Mouse (Mus musculus) liver, embryonic 15.5 days (tissue): ENCODE measurements around the gene Map6. TPM values are rescaled to one million over a fixed set of nuclear protein-coding genes. Genes with fewer than 3 reads are reported as not detected.

ENCODE experiments used
- ATAC-seq: fragments of 200-750 bp; cut with Nextera tagmentation; 2 replicates; pipeline ENCODE4 v1.8.0; 2017; ENCODE audit warnings: moderate number of reproducible peaks, mild to moderate bottlenecking, moderate library complexity; ENCODE audit not compliant: insufficient read depth
- H3K27ac ChIP-seq: fragments of 300-500 bp; sonication (generic); replicated peaks from 2 replicates; pipeline ENCODE4 v1.5.1; 2015; ENCODE audit warnings: mild to moderate bottlenecking, inconsistent platforms
- H3K27me3 ChIP-seq: fragments of 300-500 bp; sonication (generic); 2 replicates; pipeline ENCODE4 v1.6.1; 2015; ENCODE audit warnings: mild to moderate bottlenecking, inconsistent platforms
- H3K36me3 ChIP-seq: fragments of 300-500 bp; sonication (generic); replicated peaks from 2 replicates; pipeline ENCODE4 v1.6.1; 2015; ENCODE audit warnings: moderate library complexity, mild to moderate bottlenecking, inconsistent platforms
- H3K4me1 ChIP-seq: fragments of 300-500 bp; sonication (generic); replicated peaks from 2 replicates; pipeline ENCODE4 v1.6.1; 2015; ENCODE audit warnings: inconsistent platforms
- H3K4me2 ChIP-seq: fragments of 300-500 bp; sonication (generic); 2 replicates; pipeline ENCODE4 v1.6.1; 2015; ENCODE audit warnings: moderate library complexity, mild to moderate bottlenecking, inconsistent platforms
- H3K4me3 ChIP-seq: fragments of 300-500 bp; sonication (generic); replicated peaks from 2 replicates; pipeline ENCODE4 v1.5.1; 2015; ENCODE audit warnings: mild to moderate bottlenecking, inconsistent platforms
- H3K9ac ChIP-seq: fragments of 300-500 bp; sonication (generic); 2 replicates; pipeline ENCODE4 v1.6.1; 2015; ENCODE audit warnings: moderate library complexity, mild to moderate bottlenecking, inconsistent platforms
- H3K9me3 ChIP-seq: fragments of 300-500 bp; sonication (generic); replicated peaks from 2 replicates; pipeline ENCODE4 v1.6.1; 2016; ENCODE audit warnings: inconsistent platforms
- WGBS: fragments of 180-500 bp; shearing (Covaris S2); methylation state at CpG from one replicate; pipeline ENCODE4 v1.1.7; 2015; ENCODE audit warnings: mixed read lengths; ENCODE audit not compliant: insufficient replicate concordance; 5-methylcytosine and 5-hydroxymethylcytosine counted together
- polyA plus RNA-seq: library from polyadenylated mRNA; unstranded; fragments of >200 nt; fragmentation: Nextera tagmentation; extraction: Ambion mirVana; gene quantifications from 2 replicates; pipeline ENCODE4 v1.2.1, GENCODE M21; 2015

Gene Map6
- polyA plus RNA-seq, 1 experiment from 2014 or later, result 0.12 TPM

DNA sequence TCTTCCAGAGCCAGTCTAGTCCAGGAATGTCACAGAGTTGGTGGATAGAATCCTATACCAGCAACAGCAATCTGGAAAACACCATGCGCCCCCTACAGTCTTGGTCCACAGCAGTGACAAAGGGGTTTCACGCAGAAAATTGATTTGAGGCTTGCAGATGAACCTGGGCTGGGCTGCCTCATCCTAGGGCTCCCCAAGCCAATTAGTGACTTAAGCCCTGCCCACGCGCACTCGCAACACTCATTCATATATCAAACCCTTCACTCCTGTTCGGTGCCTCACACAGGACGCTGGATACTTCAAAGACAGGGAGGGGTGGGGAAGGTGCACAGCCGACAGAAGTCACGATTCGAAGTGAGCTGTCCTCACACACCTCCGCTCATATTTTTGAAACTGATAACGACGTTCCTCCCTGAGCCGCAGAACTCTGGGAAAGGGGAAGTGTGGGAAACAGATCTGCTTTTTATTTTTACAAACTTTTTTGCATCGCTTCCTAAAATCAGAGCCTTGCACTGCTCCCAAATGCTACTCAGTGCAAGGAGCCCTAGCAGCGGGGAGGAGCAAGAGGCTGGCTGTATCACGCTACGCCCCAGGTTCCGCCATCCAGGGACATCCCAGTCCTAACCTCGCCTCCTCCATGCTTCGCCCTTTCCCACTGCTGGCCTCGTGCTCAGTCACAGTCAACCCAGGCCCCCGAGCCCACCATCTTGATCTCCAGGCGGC, 113.4 kb downstream of the Map6 start:
- Histone ChIP-seq H3K27ac (peak overlapping the region; percentile 51; the same call in 1 of the 2 replicates), H3K4me3 (peak overlapping the region; percentile 59), H3K9me3 (no peaks in the 10 kb centered on the region), H3K9ac (peak overlapping the region; percentile 21; the same call in 1 of the 2 replicates), H3K27me3 (peaks cover 67% of the 10 kb centered on the region), H3K36me3 (no peaks in the 10 kb centered on the region), H3K4me1 (peaks cover 19% of the 10 kb centered on the region), H3K4me2 (peak overlapping the region; percentile 90)
- WGBS, result 2% methylated on average over 24 of the region's 24 CpGs
- ATAC-seq, result peak; percentile 51

DNA sequence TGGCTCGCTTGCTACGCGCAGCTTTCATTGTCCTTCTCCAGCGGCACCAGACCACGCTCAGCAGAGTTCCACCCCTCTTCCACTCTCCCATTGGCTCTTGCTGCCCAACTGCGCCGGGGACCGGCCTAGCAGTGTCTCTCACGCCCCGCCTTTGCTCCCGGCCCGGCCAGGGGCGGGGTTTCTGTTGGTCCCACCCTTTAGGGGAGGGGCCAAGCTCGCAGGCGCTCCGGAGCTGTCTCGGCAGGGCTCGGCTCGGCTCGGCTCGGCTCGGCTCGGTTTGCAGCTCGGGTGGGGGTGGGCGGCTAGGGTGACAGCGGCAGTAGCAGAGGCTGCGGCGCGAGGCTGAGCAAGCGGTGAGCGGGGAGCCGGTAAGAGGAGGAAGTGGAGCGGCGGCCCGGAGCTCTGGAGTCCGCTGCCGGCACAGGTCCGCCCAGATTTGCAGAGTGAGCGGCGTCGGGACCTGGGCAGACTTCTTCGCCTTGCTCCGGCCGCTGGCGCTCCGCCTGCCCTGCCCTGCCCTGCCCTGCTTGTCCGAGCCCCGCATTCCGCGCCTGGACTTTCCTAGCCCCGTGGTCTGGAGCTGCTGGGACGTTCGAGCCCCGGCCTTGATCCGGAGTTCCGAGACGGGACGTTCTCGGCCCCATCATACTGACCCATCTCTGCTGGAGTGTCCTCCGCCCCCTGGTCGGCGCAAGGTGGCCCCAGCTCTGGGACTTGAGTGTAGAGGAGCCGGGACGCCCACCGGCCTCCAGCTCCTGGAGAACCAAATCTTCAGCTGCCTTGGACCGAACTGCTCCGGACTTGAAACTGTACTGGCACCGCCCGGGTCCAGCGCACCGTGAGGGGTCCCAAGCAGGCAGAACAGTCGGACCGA, 114.2 kb downstream of the Map6 start, which contains the start of gene Gdpd5:
TSS of gene Gdpd5 (plus strand) at position 201 of the 874 bp plus-strand sequence.
- Histone ChIP-seq H3K36me3 (no peaks in the 10 kb centered on the region), H3K4me3 (peak within 1 kb of the TSS; percentile 59), H3K4me1 (peaks cover 19% of the 10 kb centered on the region), H3K27me3 (peaks cover 67% of the 10 kb centered on the region), H3K27ac (peak within 1 kb of the TSS; percentile 51; the same call in 1 of the 2 replicates), H3K9me3 (no peaks in the 10 kb centered on the region), H3K9ac (peak within 1 kb of the TSS; percentile 35; the same call in 1 of the 2 replicates), H3K4me2 (peak within 1 kb of the TSS; percentile 90)
- ATAC-seq, result peak; percentile 93
- WGBS, result under 1% methylated on average over 73 of the region's 73 CpGs

GRCm38 (mm10) chr7:99382088-99383000, 115.1 kb downstream of the Map6 start:
- Histone ChIP-seq H3K36me3 (no peaks in the 10 kb centered on the region), H3K27me3 (peaks cover 67% of the 10 kb centered on the region), H3K4me1 (peaks cover 19% of the 10 kb centered on the region), H3K27ac (no peak overlapping the region), H3K9me3 (no peaks in the 10 kb centered on the region), H3K4me3 (peak overlapping the region; percentile 59), H3K4me2 (peak overlapping the region; percentile 90), H3K9ac (peak overlapping the region; percentile 35; the same call in 1 of the 2 replicates)
- no peak for ATAC-seq
- WGBS, result 8% methylated on average over 30 of the region's 30 CpGs

DNA sequence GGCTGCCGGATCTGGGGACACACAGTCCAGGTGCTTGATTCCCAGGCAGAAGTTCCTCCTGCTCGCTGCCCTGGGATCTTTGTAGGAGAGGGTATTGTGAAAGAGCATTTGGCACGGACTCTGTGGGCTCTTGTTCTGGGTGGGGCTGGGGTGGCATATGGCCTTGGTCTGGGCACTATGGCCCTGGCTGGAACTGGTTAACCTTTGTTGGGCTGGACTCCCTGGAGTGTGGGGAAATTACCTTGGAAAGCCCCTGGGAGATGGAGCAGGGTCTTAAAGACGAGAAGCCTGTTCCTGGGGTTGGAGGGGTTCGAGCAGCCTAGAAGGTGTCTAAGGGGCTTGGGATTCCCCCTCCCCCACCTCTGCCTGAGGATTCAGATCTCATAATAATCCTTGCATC, 116.0 kb downstream of the Map6 start:
- H3K4me1 ChIP-seq, result peaks cover 19% of the 10 kb centered on the region
- no peaks in the 10 kb centered on the region for H3K9me3 ChIP-seq
- 44% methylated on average over 5 of the region's 5 CpGs for WGBS
- no peaks in the 10 kb centered on the region for H3K36me3 ChIP-seq
- H3K4me2 ChIP-seq, result no peak overlapping the region
- H3K4me3 ChIP-seq, result no peak overlapping the region
- H3K27ac ChIP-seq, result no peak overlapping the region
- no peak overlapping the region for H3K9ac ChIP-seq
- peaks cover 61% of the 10 kb centered on the region for H3K27me3 ChIP-seq
- no peak for ATAC-seq

- peaks cover 52% of the 10 kb centered on the region for H3K27me3 ChIP-seq
- no peaks in the 10 kb centered on the region for H3K9me3 ChIP-seq
- 19% methylated on average over 4 of the region's 4 CpGs for WGBS
- H3K9ac ChIP-seq, result no peak overlapping the region
- H3K36me3 ChIP-seq, result no peaks in the 10 kb centered on the region
- no peak overlapping the region for H3K4me2 ChIP-seq
- H3K4me1 ChIP-seq, result peaks cover 19% of the 10 kb centered on the region
- H3K4me3 ChIP-seq, result no peak overlapping the region
- no peak for ATAC-seq
- H3K27ac ChIP-seq, result no peak overlapping the region
Observed at GRCm38 (mm10) chr7:99384101-99384611, 116.9 kb downstream of the Map6 start.

GRCm38 (mm10) chr7:99386030-99386429, 118.8 kb downstream of the Map6 start:
- Histone ChIP-seq H3K4me1 (peaks cover 11% of the 10 kb centered on the region), H3K9ac (no peak overlapping the region), H3K36me3 (no peaks in the 10 kb centered on the region), H3K4me2 (no peak overlapping the region), H3K27ac (no peak overlapping the region), H3K9me3 (no peaks in the 10 kb centered on the region), H3K4me3 (no peak overlapping the region), H3K27me3 (peaks cover 33% of the 10 kb centered on the region)
- 67% methylated on average over 5 of the region's 5 CpGs for WGBS
- ATAC-seq, result no peak

Other genes with a start within 250 kb of the Map6 start
- gene Uvrag, start 126.3 kb upstream of the Map6 start, polyA plus RNA-seq, result 8.3 and 9.7 TPM in 2 replicates
- gene Dgat2, start 84.7 kb upstream of the Map6 start, polyA plus RNA-seq, result 137 and 174 TPM in 2 replicates
- 30.7 and 30.9 TPM in 2 replicates for gene Mogat2, start 28.8 kb upstream of the Map6 start, polyA plus RNA-seq
- 80.5 and 82.0 TPM in 2 replicates for gene Serpinh1, start 85.8 kb downstream of the Map6 start, polyA plus RNA-seq
- gene Gdpd5, start 114.0 kb downstream of the Map6 start, polyA plus RNA-seq, result 1.9 and 2.1 TPM in 2 replicates
- 0.06 and 0.09 TPM in 2 replicates for gene Klhl35, start 198.6 kb downstream of the Map6 start, polyA plus RNA-seq
- gene Rps3, start 216.3 kb downstream of the Map6 start, polyA plus RNA-seq, result 380 and 449 TPM in 2 replicates